Mouse (Mus musculus): Measurements from ENCODE around the gene Mrpl35. TPM values are rescaled to one million over a fixed set of nuclear protein-coding genes. Genes with fewer than 3 reads are reported as not detected.
"Not testable (repeated sequence)": the region's sequence is repeated elsewhere in the genome, so short reads cannot be mapped to it uniquely, and the experiment has no call there.

Mrpl35 gene
- total RNA-seq (2018; cell fraction: chromatin; rRNA removed) = 1 to 10 TPM in 21 of 26 experiments, under 1 TPM in 4, not detected in 1; 0.61 to 5.6 (median 3.2) TPM
- 10 to 100 TPM; 10.2 to 19.8 (median 15.1) TPM for total RNA-seq (2018; cell fraction: cytosol; rRNA removed)
- total RNA-seq (2018; cell fraction: nucleus; rRNA removed) = 1 to 10 TPM in 23 of 26 experiments, under 1 TPM in 3; 0.75 to 7.9 (median 4.1) TPM
- polyA plus RNA-seq (2018) = 11.0 to 21.7 TPM (median 19.0 TPM) in 3 replicates

DNA sequence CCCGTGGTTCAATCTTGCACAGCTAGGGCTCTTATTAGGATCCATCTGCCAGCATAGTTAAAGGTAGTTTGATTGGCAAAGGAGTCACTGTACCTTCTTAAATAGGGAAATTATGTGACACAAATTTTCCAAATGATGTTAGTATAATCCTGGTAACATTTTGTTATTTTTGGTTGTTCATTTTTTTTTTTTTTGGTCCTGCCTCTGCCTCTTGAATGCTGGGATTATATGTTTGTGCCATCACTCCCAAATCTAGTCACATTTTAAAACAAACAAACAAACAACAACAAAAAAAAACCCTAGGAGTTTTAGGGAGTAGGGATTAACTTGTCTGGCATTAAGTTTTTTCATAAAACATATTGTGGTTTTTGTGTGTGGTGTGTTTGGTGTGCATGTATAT, at the start of gene Mrpl35:
Mrpl35 (minus strand) TSS at position 101 of the 400 bp plus-strand sequence.
- Histone ChIP-seq H3K4me3 (ENCODE audit: inconsistent target) (no peak within 1 kb of the TSS), H3K79me2 (ENCODE audit: inconsistent target) (peaks cover 18% of the 10 kb centered on the region), H3K36me3 (ENCODE audit: inconsistent target) (no peaks in the 10 kb centered on the region), H3K27ac (no peak within 1 kb of the TSS)
- 25% methylated on average over 1 of the region's 1 CpGs for WGBS (ENCODE audit: missing documents)

DNA sequence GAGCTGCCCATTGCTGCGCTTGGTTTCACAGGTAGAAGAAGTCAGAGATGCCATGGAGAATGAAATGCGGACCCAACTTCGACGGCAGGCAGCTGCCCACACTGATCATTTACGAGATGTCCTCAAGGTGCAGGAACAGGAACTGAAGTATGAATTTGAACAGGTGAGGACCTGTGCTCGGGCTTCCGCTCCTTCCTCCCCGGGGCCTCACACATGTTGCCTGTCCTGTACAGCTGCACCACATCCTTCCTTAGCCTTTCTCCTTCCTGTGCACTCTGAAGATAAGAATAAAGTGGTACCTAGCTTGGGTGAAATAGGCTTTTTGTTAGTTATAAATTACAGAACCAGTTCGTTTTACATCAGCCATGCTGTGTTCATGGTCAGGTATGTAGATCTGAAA, 44.6 kb upstream of the Mrpl35 start:
- Histone ChIP-seq H3K36me3 (ENCODE audit: inconsistent target) (peaks cover 77% of the 10 kb centered on the region), H3K4me3 (ENCODE audit: inconsistent target) (no peak overlapping the region), H3K79me2 (ENCODE audit: inconsistent target) (no peaks in the 10 kb centered on the region), H3K27ac (no peak overlapping the region)
- WGBS (ENCODE audit: missing documents) = 89% methylated on average over 9 of the region's 9 CpGs

DNA sequence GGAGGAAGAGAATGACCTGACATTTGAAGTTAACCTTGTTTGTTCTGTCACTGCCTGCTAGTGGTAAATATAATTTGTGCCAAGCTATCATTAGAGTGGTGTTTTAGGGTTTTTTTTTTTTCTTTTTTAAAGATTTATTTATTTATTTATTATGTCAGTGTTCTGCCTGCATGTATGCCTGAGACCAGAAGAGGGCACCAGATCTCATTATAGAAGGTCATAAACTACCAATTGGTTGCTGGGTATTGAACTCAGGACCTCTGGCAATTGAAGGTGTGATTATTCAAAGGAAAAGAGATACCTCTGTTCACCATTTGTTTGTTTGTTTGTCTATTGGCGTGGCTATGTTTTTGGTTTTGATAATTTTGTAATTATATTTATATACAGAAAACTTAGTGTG, 42.0 kb upstream of the Mrpl35 start:
- peaks cover 78% of the 10 kb centered on the region for H3K36me3 ChIP-seq (ENCODE audit: inconsistent target)
- H3K79me2 ChIP-seq (ENCODE audit: inconsistent target) = no peaks in the 10 kb centered on the region
- WGBS (ENCODE audit: missing documents) = 100% methylated on average over 1 of the region's 1 CpGs

DNA sequence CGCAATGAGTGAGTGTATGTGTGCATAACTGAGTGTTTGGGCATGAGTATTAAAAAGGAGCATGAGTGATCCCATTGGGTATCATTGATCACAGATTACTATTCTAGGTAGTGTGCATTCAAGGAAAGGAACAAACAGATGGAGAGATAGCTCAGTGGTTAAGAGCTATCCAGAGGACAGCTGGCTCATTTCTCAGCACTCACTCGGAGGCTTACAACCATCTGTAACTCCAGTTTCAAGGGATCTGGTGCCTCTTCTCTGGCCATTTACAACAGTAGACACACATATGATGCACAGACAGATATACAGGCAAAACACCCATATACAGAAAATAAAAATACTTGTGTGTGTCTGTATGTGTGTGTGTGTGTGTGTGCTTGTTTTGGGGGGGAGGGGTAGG, 41.0 kb upstream of the Mrpl35 start:
- H3K27ac ChIP-seq = no peak overlapping the region
- peaks cover 77% of the 10 kb centered on the region for H3K36me3 ChIP-seq (ENCODE audit: inconsistent target)
- 96% methylated on average over 2 of the region's 2 CpGs for WGBS (ENCODE audit: missing documents)

More for the DNA sequence above, 42.0 kb upstream of the Mrpl35 start:
- Histone ChIP-seq H3K4me3 (ENCODE audit: inconsistent target) (no peak overlapping the region), H3K27ac (no peak overlapping the region)

DNA sequence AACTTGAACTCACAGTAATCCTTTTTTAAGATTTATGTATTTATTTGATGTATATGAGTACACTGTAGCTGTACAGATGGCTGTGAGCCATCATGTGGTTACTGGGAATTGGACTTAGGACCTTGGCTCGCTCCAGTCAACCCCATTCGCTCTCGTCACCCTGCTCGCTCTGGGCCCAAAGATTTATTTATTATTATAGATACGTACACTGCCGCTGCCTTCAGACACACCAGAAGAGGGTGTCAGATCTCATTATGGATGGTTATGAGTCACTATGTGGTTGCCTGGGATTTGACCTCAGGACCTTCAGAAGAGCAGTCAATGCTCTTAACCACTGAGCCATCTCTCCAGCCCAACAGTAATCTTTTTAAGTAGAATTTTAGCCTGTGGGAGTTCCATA, 20.1 kb upstream of the Mrpl35 start:
- H3K27ac ChIP-seq; H3K4me3 ChIP-seq (ENCODE audit: inconsistent target): not testable (repeated sequence)
- Histone ChIP-seq H3K79me2 (ENCODE audit: inconsistent target) (peaks cover 26% of the 10 kb centered on the region), H3K36me3 (ENCODE audit: inconsistent target) (peaks cover 21% of the 10 kb centered on the region; the same call in 1 of the 2 replicates)
- WGBS (ENCODE audit: missing documents) = 93% methylated on average over 6 of the region's 6 CpGs

More for the DNA sequence above, 41.0 kb upstream of the Mrpl35 start:
- H3K79me2 ChIP-seq (ENCODE audit: inconsistent target) = no peaks in the 10 kb centered on the region
- no peak overlapping the region for H3K4me3 ChIP-seq (ENCODE audit: inconsistent target)

DNA sequence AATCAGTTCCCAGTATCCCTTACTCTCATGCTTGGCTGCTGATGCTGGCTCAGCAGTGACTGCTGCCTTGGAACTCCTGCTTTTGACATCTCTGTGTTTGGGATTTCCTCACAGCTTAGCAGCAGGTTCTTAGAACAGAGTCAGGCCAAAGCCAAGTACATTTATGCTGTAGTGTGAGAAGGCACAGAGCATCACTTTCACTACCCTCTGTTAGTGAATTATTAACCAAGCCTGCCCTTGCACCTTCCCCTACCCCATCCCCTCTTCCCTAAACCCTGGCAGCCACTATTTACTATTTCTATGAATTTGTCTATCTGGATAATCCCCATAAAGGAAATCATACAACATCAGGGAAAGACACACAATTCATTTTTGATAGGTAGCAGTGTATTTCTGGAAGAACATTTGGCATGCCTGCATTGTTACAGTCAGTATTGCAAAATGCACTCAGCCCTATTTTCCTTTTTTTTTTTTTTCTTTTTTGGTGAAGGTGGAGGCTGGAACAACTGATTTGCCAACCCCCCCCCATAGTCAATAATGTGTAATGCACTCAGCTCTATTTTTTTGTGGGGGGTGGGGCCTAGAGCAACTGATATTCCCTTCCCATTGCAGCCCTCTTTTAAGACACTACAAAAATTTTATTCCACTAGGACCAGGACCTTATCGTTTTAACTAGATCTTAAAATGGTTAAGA, 14.0 kb upstream of the Mrpl35 start:
- H3K4me3 ChIP-seq (ENCODE audit: inconsistent target) = no peak overlapping the region
- H3K36me3 ChIP-seq (ENCODE audit: inconsistent target) = no peaks in the 10 kb centered on the region
- 100% methylated on average over 1 of the region's 1 CpGs for WGBS (ENCODE audit: missing documents)
- no peak overlapping the region for H3K27ac ChIP-seq
- peaks cover 88% of the 10 kb centered on the region for H3K79me2 ChIP-seq (ENCODE audit: inconsistent target)

DNA sequence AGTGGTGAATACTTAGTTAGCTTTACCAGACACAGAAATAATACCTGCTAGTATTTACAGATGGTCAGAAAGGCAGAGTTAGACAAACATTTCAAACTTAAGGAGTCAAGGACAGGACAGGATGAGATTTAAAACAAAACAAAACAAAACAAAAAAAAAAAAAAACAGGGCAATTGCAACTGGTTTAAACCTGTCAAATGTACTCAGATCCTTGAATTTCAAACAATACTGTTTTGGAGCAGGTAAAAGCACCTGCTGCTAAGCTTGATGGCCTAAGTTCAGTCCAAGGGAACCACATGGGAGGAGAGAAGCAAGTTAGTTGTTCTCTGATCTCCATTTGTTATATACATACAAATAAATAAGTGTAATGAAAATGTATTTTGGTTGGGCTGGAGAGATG, 13.0 kb upstream of the Mrpl35 start:
- Histone ChIP-seq H3K27ac (no peak overlapping the region), H3K4me3 (ENCODE audit: inconsistent target) (no peak overlapping the region), H3K36me3 (ENCODE audit: inconsistent target) (no peaks in the 10 kb centered on the region), H3K79me2 (ENCODE audit: inconsistent target) (peaks cover 97% of the 10 kb centered on the region)

DNA sequence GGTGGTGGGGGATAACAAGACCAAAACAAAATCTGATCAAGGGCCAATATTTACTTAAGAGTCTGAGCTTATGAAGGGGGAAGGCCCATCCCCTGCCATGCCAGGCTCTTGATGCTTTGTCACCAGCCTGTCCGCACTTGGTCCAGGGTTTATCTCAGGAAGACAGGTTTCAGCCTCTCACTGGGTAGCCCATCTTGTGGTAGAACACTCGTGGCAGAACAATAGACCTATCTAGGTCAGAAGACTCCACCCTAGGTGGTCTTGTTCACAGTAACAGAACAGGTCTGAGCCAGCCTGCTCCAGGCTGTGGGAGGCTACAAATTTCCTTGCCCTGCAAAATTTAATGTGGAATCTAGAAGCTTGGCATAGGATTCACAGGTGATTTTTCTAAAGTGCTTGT, 10.0 kb upstream of the Mrpl35 start:
- Histone ChIP-seq H3K27ac (no peak overlapping the region), H3K36me3 (ENCODE audit: inconsistent target) (no peaks in the 10 kb centered on the region), H3K79me2 (ENCODE audit: inconsistent target) (peaks cover 100% of the 10 kb centered on the region), H3K4me3 (ENCODE audit: inconsistent target) (no peak overlapping the region)
- 75% methylated on average over 2 of the region's 2 CpGs for WGBS (ENCODE audit: missing documents)

DNA sequence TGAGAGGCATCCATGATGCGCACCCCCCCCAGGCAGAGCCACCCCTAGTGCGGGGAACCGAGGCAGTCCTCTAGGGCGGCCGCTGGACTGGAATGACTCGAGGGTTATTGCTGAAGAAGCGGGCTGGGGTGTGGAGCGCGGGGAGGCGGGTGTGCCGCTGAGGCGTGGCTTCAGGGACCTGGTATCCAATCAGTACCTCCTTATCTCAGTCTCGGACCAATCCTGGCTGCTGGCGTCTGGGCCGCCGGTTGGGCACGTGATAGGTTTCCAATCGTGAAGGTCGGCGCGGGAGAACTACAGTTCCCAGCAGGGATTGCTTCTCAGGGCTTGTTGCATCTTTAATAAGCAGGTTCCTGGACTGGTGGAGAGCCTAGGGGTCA, 4.8 kb upstream of the Mrpl35 start:
- Histone ChIP-seq H3K27ac (peak overlapping the region; percentile 66), H3K36me3 (ENCODE audit: inconsistent target) (no peaks in the 10 kb centered on the region), H3K4me3 (ENCODE audit: inconsistent target) (peak overlapping the region; percentile 73), H3K79me2 (ENCODE audit: inconsistent target) (peaks cover 49% of the 10 kb centered on the region)
- 0% methylated on average over 18 of the region's 21 CpGs for WGBS (ENCODE audit: missing documents)

DNA sequence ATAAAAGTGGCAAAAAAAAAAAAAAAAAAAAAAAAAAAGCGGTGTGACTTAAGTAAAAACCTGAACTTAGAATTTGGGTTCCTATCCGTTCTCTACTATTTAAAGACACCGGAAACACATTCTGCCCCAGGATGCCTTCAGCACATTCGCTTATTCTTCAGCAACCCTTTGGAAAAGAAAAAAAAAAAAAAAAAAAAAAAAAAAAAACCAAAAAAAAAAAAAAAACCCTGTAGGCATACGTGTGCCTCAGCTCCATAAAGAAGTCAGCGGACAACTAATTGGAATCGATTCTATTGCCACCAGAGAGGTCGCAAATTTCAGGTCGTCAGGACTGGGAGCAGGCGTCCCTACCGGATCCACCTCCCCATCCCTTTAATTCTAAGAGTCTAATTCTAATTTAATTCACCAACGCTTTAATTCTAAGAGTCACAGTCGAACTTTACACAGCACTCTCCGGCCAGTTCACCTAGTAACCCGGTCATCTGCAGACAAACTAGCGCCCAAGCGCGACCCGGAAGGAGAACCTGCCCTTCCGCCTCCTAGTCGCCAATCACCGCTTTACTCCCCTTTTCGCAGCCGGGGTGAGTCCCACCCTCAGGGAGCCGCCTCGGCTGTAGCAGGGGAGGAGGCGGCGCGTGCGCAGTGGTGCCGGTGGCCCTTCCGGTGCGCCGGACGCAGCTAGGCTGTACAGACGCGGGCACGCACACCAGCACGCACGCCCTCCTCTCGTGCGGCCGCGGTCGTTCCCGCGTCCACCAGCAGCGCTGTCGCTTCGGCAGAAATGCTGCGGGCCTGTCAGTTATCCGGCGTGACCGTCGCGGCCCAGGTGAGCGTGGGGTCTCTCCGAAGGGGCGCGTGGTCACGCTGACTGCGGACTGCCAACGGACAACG, 4.2 kb upstream of the Mrpl35 start, which contains the start of gene Immt:
Immt (plus strand) TSS at position 642 of the 891 bp plus-strand sequence.
- peaks cover 43% of the 10 kb centered on the region for H3K79me2 ChIP-seq (ENCODE audit: inconsistent target)
- peak within 1 kb of the TSS; percentile 67 for H3K27ac ChIP-seq
- H3K36me3 ChIP-seq (ENCODE audit: inconsistent target) = no peaks in the 10 kb centered on the region
- under 1% methylated on average over 64 of the region's 64 CpGs for WGBS (ENCODE audit: missing documents)
- peak within 1 kb of the TSS; percentile 73 for H3K4me3 ChIP-seq (ENCODE audit: inconsistent target)

DNA sequence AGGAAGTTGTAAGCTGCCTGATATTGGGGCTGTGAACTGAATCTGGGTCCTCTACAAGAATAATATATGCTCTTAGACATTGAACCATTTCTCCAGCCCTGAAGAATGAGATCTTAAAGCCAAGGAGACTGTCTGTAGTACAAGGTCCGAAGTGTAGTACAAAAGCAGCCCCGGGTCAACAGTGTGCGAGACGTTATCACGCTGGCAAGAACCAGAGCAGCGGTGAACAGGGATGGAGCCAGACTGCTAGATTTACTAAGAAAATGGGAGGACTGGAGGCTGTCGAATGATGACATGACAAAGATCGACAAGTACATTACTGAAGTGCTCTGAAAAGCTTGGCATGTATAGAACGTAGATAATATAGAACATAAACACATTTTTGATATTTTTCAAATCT, 3.0 kb upstream of the Mrpl35 start:
- Histone ChIP-seq H3K36me3 (ENCODE audit: inconsistent target) (no peaks in the 10 kb centered on the region), H3K4me3 (ENCODE audit: inconsistent target) (peak overlapping the region; percentile 73; the same call in 1 of the 2 replicates), H3K79me2 (ENCODE audit: inconsistent target) (peaks cover 31% of the 10 kb centered on the region), H3K27ac (no peak overlapping the region)
- WGBS (ENCODE audit: missing documents) = 92% methylated on average over 9 of the region's 9 CpGs

DNA sequence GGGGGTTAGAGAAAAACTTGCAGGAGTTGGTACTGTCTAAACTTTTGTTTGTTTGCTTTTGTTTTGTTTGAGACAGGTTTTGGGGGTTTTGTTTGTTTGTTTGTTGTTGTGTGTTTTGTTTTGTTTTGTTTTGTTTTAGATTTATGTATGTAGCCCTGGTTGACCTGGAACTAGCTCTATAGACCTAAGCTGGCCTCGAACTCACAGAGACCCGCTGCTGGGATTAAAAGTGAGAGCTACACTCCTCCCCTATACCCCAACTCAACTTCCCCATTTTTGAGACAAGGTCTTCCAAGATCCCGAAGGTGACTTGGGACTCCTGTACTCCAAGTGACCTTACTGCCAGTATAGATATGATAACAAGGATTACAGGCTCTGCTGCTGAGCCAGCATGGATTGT, 2.8 kb downstream of the Mrpl35 start:
- Histone ChIP-seq H3K27ac (peak overlapping the region; percentile 22; the same call in 1 of the 2 replicates), H3K79me2 (ENCODE audit: inconsistent target) (peaks cover 40% of the 10 kb centered on the region), H3K36me3 (ENCODE audit: inconsistent target) (no peaks in the 10 kb centered on the region), H3K4me3 (ENCODE audit: inconsistent target) (peak overlapping the region; percentile 97)
- WGBS (ENCODE audit: missing documents) = 12% methylated on average over 3 of the region's 3 CpGs

DNA sequence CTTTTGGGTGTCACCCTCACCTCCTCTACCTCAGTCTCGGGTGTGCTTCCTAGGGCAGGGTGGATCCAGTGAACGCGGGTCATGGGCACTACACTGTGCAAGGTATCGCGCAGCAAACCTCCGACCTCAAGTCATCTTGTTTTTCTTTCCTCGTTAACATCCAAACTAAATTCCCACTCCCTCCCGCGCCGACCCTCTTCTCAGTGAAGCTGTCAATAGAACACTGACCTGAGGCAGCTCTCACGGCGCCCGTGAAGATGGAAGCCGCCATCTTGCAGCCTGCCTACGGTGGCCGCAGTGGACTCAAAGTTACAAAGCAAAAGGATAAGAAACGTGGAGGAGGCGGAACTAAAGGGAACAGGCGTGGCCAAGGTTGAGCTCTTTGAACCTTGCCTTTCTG, 3.3 kb downstream of the Mrpl35 start:
- peaks cover 40% of the 10 kb centered on the region for H3K79me2 ChIP-seq (ENCODE audit: inconsistent target)
- peak overlapping the region; percentile 22; the same call in 1 of the 2 replicates for H3K27ac ChIP-seq
- WGBS (ENCODE audit: missing documents) = 0% methylated on average over 19 of the region's 19 CpGs
- peak overlapping the region; percentile 97 for H3K4me3 ChIP-seq (ENCODE audit: inconsistent target)
- H3K36me3 ChIP-seq (ENCODE audit: inconsistent target) = peaks cover 5% of the 10 kb centered on the region

DNA sequence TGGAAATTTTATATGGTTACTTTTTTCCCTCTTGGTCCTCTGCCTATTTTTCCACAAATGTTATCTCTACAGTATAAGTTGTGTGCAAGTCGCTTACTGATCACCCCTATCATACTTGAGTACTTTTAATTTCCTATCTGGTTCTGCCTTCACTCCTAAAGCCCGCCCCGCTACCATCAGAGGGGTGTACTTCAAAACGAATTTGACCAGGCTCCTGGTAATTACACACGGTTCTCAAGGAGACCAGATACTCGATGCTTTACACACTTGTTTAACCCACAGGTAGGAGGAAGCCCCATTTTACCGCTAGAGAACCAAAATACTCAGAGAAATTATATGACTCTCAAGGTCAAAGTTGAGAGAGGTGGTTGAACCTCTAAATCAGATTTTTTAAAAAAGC, 3.7 kb downstream of the Mrpl35 start:
- peaks cover 9% of the 10 kb centered on the region for H3K36me3 ChIP-seq (ENCODE audit: inconsistent target)
- peak overlapping the region; percentile 97 for H3K4me3 ChIP-seq (ENCODE audit: inconsistent target)
- peaks cover 40% of the 10 kb centered on the region for H3K79me2 ChIP-seq (ENCODE audit: inconsistent target)
- peak overlapping the region; percentile 22; the same call in 1 of the 2 replicates for H3K27ac ChIP-seq
- 2% methylated on average over 7 of the region's 7 CpGs for WGBS (ENCODE audit: missing documents)
